Mouse (Mus musculus): ENCODE measurements around the gene Gm10639. TPM values are rescaled to one million over a fixed set of nuclear protein-coding genes. Genes with fewer than 3 reads are reported as not detected.

Gm10639 gene
- polyA plus RNA-seq (2012; rRNA removed): 0.29 TPM in 1 of 2 replicates, not detected in the other

GRCm38 (mm10) chr9:78289723-78290122, at the start of gene Gm10639:
Gm10639 (plus strand) TSS chr9:78289923.

DNA sequence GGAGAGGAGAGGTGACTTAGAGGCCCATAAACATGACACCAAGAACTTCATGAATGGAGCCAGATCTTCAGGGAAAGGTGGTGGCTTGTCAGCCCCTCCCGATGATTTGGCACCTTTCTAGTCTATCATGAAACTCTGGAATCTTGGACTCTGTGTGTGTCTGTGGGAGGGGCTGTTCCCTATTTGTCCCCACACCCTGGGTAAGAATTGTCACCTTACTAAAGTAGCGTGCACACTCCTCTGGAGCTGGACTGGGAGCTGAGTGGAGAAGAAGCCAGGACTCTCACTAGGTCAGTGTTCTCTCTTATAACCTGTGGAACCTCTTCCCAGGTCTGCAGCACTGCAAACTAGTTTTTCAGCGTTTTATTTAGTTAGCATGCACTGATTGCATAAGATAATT, 32.8 kb upstream of the Gm10639 start, which contains the start of gene Gm3776:
Gm3776 (plus strand) TSS at position 216 of the 400 bp plus-strand sequence.

DNA sequence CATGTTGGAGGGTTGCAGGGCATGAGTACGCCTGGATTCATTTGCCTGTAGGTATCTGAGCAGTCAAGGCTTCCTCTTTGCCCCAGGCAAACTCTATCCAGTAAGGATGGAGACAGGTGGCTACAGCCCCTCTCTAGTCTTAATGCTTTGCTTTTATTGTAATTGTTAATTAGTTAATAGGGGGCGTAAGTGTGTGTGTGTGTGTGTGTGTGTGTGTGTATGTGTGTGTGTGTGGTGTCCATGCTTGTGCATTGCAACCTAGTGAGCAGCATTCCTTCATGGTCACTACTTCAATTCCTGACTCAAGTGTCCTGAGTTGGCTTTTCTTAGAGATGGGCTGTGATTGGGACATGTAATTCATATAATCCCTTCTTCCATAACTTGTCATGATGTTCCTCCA, 25.0 kb downstream of the Gm10639 start, which contains the start of gene Omt2a:
Omt2a (minus strand) TSS at position 101 of the 400 bp plus-strand sequence.

DNA sequence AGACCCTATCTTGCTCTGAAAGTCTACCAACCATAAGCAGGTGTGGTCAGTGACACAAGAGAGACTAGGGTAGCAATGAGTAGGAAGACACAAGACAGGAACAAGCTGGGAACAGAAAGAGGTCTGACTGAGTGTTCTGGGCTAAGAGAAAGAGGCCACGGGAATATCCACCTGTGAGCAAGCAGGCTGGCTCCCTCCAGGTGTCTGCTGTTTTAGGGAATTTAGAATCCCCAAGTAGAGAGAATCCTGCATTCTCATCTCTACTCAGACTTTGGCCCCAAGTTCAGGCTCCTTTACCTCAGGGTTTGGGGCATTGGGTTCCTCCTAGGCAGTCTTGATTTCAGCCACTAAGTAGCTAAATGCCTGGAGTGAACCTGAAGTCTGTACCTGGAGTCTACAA, 37.6 kb downstream of the Gm10639 start, which contains the start of gene Omt2b:
Omt2b (plus strand) TSS at position 301 of the 400 bp plus-strand sequence.

Other genes starting within 250 kb of the Gm10639 start
- not detected in 2 replicates for gene Gcm1, start 238.0 kb upstream of the Gm10639 start, polyA plus RNA-seq (2012; rRNA removed)
- 59.6 and 73.7 TPM in 2 replicates for gene Fbxo9, start 180.9 kb upstream of the Gm10639 start, polyA plus RNA-seq (2012; rRNA removed)
- gene Ick, start 180.7 kb upstream of the Gm10639 start, polyA plus RNA-seq (2012; rRNA removed): 16.3 and 16.4 TPM in 2 replicates
- gene Gsta4, start 107.1 kb upstream of the Gm10639 start, polyA plus RNA-seq (2012; rRNA removed): 181 and 246 TPM in 2 replicates
- gene Gsta1, start 59.3 kb upstream of the Gm10639 start, polyA plus RNA-seq (2012; rRNA removed): 149 and 298 TPM in 2 replicates
- 16.8 and 29.2 TPM in 2 replicates for gene Gm3776, start 32.8 kb upstream of the Gm10639 start, polyA plus RNA-seq (2012; rRNA removed)
- gene Omt2a, start 24.9 kb downstream of the Gm10639 start, polyA plus RNA-seq (2012; rRNA removed): not detected in 2 replicates
- gene Omt2b, start 37.7 kb downstream of the Gm10639 start, polyA plus RNA-seq (2012; rRNA removed): not detected in 2 replicates
- gene Gsta2, start 65.9 kb downstream of the Gm10639 start, polyA plus RNA-seq (2012; rRNA removed): 2.8 and 4.3 TPM in 2 replicates
- 0.45 TPM in 1 of 2 replicates, not detected in the other for gene Dppa5a, start 78.3 kb downstream of the Gm10639 start, polyA plus RNA-seq (2012; rRNA removed)
- gene Ooep, start 88.8 kb downstream of the Gm10639 start, polyA plus RNA-seq (2012; rRNA removed): 0.05 TPM in 1 of 2 replicates, not detected in the other
- 0.03 TPM in 1 of 2 replicates, not detected in the other for gene Ddx43, start 105.9 kb downstream of the Gm10639 start, polyA plus RNA-seq (2012; rRNA removed)
- 0.39 and 0.67 TPM in 2 replicates for gene Cgas, start 153.3 kb downstream of the Gm10639 start, polyA plus RNA-seq (2012; rRNA removed)
- gene Mto1, start 158.3 kb downstream of the Gm10639 start, polyA plus RNA-seq (2012; rRNA removed): 8.1 and 11.3 TPM in 2 replicates
- gene Gm17324, start 158.9 kb downstream of the Gm10639 start, polyA plus RNA-seq (2012; rRNA removed): 0.11 TPM in 1 of 2 replicates, not detected in the other
- gene Eef1a1, start 199.2 kb downstream of the Gm10639 start, polyA plus RNA-seq (2012; rRNA removed): 470 and 480 TPM in 2 replicates